Mouse (Mus musculus) midbrain, embryonic 10.5 days (tissue): Measurements from ENCODE around the gene Cdc42ep1. TPM values are rescaled to one million over a fixed set of nuclear protein-coding genes. Genes with fewer than 3 reads are reported as not detected.
A peak's percentile ranks its signal among the peaks of the same experiment; 100 is the strongest.

Source experiments
- DNase-seq: peaks from one replicate; pipeline ENCODE4 v3.0.0-alpha.2; 2017; ENCODE audit warnings: low spot score
- H3K27ac ChIP-seq: fragments of 300-500 bp; sonication (generic); replicated peaks from 2 replicates; pipeline ENCODE4 v1.5.1; 2016; ENCODE audit warnings: mild to moderate bottlenecking
- H3K27me3 ChIP-seq: fragments of 300-500 bp; sonication (generic); 2 replicates; pipeline ENCODE4 v1.6.1; 2016; ENCODE audit warnings: low read depth, mild to moderate bottlenecking; ENCODE audit not compliant: poor library complexity, severe bottlenecking
- H3K36me3 ChIP-seq: fragments of 300-500 bp; sonication (generic); 2 replicates; pipeline ENCODE4 v1.6.1; 2016; ENCODE audit warnings: mild to moderate bottlenecking, moderate library complexity
- H3K4me1 ChIP-seq: fragments of 300-500 bp; sonication (generic); 2 replicates; pipeline ENCODE4 v1.6.1; 2016
- H3K4me3 ChIP-seq: fragments of 300-500 bp; sonication (generic); 2 replicates; pipeline ENCODE4 v1.5.1; 2016; ENCODE audit warnings: mild to moderate bottlenecking, moderate library complexity
- H3K9me3 ChIP-seq: fragments of 300-500 bp; sonication (generic); replicated peaks from 2 replicates; pipeline ENCODE4 v1.6.1; 2016; ENCODE audit warnings: mild to moderate bottlenecking
- WGBS: fragments of 180-500 bp; shearing (Covaris S2); methylation state at CpG from one replicate; pipeline ENCODE4 v1.1.7; 2016; 5-methylcytosine and 5-hydroxymethylcytosine counted together
- polyA plus RNA-seq: library from polyadenylated mRNA; unstranded; fragments of >200 nt; fragmentation: Nextera tagmentation; extraction: Ambion mirVana; gene quantifications from 2 replicates; pipeline ENCODE4 v1.2.1, GENCODE M21; 2016

Cdc42ep1 gene
- polyA plus RNA-seq, 1 experiment from 2014 or later: 14.3 TPM

DNA sequence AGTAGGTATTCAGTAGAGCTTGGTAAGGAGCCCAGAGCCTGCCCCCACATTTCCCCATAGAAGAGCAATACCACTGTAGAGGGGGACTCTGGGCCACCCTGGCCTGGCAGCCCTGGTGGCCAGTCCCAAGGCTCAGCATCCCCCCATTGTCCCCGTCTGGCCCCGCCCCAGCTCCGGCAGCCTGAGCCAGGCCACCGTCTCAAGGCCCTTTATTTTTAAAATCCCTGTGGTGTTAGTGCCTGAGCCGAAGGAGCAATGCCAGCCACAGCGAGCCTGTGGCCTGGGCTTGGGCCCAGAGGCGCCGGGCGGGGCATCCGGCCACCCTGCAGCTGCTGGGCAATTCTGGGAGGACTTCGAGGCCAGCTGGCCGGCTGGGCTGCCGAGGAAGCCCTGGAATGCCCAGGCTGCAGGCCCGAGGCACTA is 9.7 kb upstream of the Cdc42ep1 start:
- Histone ChIP-seq H3K4me3 (peak overlapping the region; percentile 28), H3K4me1 (peaks cover 67% of the 10 kb centered on the region)
- 5% methylated on average over 14 of the region's 14 CpGs for WGBS

DNA sequence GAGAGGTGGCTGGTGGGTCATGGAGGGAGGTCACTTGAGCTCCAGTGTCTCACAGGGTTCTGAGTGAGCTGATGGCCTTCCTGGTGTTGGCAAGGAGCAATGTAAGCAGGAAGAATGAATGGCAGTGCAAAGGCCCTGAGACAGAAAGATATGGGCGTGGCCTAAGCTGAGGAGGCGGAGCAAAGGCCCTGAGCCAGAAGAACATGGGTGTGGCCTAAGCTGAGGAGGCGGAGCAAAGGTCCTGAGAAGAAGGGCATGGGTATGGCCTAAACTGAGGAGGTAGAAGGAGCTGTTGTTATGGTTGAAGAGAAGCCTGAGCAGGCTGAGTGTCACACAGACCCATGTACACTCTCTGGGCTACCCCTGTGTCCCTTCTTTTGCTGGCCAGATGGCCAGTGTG is 8.8 kb upstream of the Cdc42ep1 start:
- Histone ChIP-seq H3K9me3 (0 out of 2 replicates have a peak, but pooled peaks cover 5% of the 10 kb centered on the region), H3K36me3 (no peaks in the 10 kb centered on the region), H3K27ac (peak overlapping the region; percentile 90), H3K4me1 (peaks cover 59% of the 10 kb centered on the region), H3K27me3 (peaks cover 2% of the 10 kb centered on the region), H3K4me3 (no peak overlapping the region)
- WGBS: 86% methylated on average over 3 of the region's 3 CpGs
- DNase-seq: no peak

More for the DNA sequence above, 9.7 kb upstream of the Cdc42ep1 start:
- H3K27ac ChIP-seq: peak overlapping the region; percentile 90
- DNase-seq: peak; percentile 76
- H3K36me3 ChIP-seq: no peaks in the 10 kb centered on the region
- H3K27me3 ChIP-seq: peaks cover 11% of the 10 kb centered on the region
- H3K9me3 ChIP-seq: 0 out of 2 replicates have a peak, but pooled peaks cover 5% of the 10 kb centered on the region

DNA sequence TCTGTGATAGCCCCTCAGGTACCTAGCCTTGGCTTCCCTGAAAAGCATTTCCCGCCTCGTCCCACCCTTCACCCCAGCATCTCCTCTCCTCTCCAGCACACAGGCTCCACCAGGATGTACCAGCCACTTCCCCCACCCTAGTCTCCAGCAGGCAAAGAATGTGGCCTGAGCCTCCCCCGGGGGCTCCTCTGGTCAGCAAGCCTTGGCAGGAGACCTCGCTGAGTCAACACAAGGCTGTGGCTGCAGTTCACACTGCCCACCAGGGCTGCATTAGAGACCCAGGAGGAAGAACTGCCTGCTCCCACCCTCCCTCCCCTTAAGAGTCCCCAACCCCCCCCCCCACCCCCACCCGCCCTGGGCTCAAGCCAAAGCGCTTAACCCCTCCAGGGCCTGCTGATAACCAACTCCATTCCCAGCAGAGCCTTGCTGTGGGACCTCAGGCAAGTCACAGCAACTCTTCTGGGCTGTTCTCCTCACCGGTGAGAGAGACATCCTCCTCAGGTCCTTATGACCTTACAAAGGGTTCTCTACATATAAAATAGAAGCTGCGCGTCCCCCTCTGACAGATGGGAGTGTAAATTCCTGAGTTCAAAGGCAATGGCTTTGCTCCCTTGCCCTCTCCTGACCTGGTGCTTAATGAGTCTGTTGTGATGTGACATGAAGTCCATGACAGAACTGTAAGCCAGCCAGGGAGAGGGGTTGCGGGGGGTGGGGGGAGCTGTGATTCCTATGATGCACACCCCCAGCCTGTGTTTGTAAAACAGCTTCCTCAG is 8.0 kb upstream of the Cdc42ep1 start:
- peak overlapping the region; percentile 90 for H3K27ac ChIP-seq
- 0 out of 2 replicates have a peak, but pooled peaks cover 5% of the 10 kb centered on the region for H3K9me3 ChIP-seq
- 0 out of 2 replicates have a peak, but pooled peaks cover 6% of the 10 kb centered on the region for H3K27me3 ChIP-seq
- no peak for DNase-seq
- 53% methylated on average over 10 of the region's 10 CpGs for WGBS
- no peak overlapping the region for H3K4me3 ChIP-seq
- peaks cover 67% of the 10 kb centered on the region for H3K4me1 ChIP-seq
- H3K36me3 ChIP-seq: no peaks in the 10 kb centered on the region

GRCm38 (mm10) chr15:78835200-78836085 is 7.0 kb upstream of the Cdc42ep1 start:
- no peaks in the 10 kb centered on the region for H3K36me3 ChIP-seq
- peaks cover 15% of the 10 kb centered on the region for H3K27me3 ChIP-seq
- 13% methylated on average over 12 of the region's 12 CpGs for WGBS
- peak overlapping the region; percentile 90 for H3K27ac ChIP-seq
- H3K9me3 ChIP-seq: 0 out of 2 replicates have a peak, but pooled peaks cover 5% of the 10 kb centered on the region
- H3K4me1 ChIP-seq: peaks cover 77% of the 10 kb centered on the region
- DNase-seq: peak; percentile 55
- 0 out of 2 replicates have a peak overlapping the region, but pooled peaks have one; percentile 14 for H3K4me3 ChIP-seq

DNA sequence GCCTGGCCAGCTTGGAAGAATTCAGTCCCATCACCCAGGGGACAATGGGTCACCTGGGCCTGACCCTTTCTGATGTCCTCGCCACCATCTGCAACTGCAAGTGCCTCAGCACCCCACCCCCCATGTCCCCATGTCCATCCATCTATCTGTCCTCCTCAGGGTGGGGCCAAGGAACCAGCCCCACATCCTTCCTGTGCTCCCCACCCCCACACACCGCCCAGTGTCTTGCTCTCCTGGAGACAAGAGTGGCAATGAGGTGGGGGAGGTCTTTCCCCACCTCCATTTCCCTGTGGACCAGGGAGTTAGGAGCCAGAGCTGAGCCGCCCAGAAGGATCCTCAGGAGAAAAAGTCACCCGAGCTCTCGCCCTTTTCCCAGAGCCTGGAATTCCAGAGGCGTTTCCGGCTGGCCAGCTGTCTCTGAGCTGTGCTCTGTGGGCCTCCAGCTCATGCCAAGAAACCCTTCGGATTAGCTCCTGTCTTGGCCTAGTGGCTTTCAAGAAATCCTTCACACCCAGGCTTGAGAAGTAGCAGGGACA is 6.3 kb upstream of the Cdc42ep1 start:
- H3K4me3 ChIP-seq: 0 out of 2 replicates have a peak overlapping the region, but pooled peaks have one; percentile 14
- H3K27ac ChIP-seq: peak overlapping the region; percentile 90
- H3K4me1 ChIP-seq: peaks cover 80% of the 10 kb centered on the region
- peaks cover 22% of the 10 kb centered on the region for H3K27me3 ChIP-seq
- H3K9me3 ChIP-seq: 0 out of 2 replicates have a peak, but pooled peaks cover 5% of the 10 kb centered on the region
- no peak for DNase-seq
- H3K36me3 ChIP-seq: no peaks in the 10 kb centered on the region
- 43% methylated on average over 8 of the region's 8 CpGs for WGBS

- Histone ChIP-seq H3K36me3 (no peaks in the 10 kb centered on the region), H3K4me3 (no peak overlapping the region), H3K27ac (peak overlapping the region; percentile 70), H3K27me3 (peaks cover 58% of the 10 kb centered on the region), H3K4me1 (peaks cover 78% of the 10 kb centered on the region), H3K9me3 (0 out of 2 replicates have a peak, but pooled peaks cover 5% of the 10 kb centered on the region)
- WGBS: 0% methylated on average over 2 of the region's 2 CpGs
- DNase-seq: no peak
These were observed 2.7 kb upstream of the Cdc42ep1 start for GRCm38 (mm10) chr15:78839744-78840143.

- Histone ChIP-seq H3K36me3 (no peaks in the 10 kb centered on the region), H3K4me3 (no peak overlapping the region), H3K27me3 (peaks cover 63% of the 10 kb centered on the region), H3K9me3 (0 out of 2 replicates have a peak, but pooled peaks cover 5% of the 10 kb centered on the region), H3K4me1 (peaks cover 76% of the 10 kb centered on the region), H3K27ac (no peak overlapping the region)
- 55% methylated on average over 3 of the region's 3 CpGs for WGBS
- DNase-seq: no peak
These were observed 2.2 kb upstream of the Cdc42ep1 start for GRCm38 (mm10) chr15:78840241-78840640.

- H3K27ac ChIP-seq: 0 out of 2 replicates have a peak overlapping the region, but pooled peaks have one; percentile 9
These were observed 1.7 kb upstream of the Cdc42ep1 start for GRCm38 (mm10) chr15:78840751-78841150.

GRCm38 (mm10) chr15:78841161-78841790 is 1.1 kb upstream of the Cdc42ep1 start:
- DNase-seq: no peak
- peaks cover 73% of the 10 kb centered on the region for H3K27me3 ChIP-seq
- peaks cover 76% of the 10 kb centered on the region for H3K4me1 ChIP-seq
- H3K27ac ChIP-seq: 0 out of 2 replicates have a peak overlapping the region, but pooled peaks have one; percentile 9
- H3K9me3 ChIP-seq: 0 out of 2 replicates have a peak, but pooled peaks cover 5% of the 10 kb centered on the region
- WGBS: 36% methylated on average over 6 of the region's 6 CpGs
- H3K4me3 ChIP-seq: no peak overlapping the region
- H3K36me3 ChIP-seq: no peaks in the 10 kb centered on the region

More at GRCm38 (mm10) chr15:78840751-78841150, 1.7 kb upstream of the Cdc42ep1 start:
- peaks cover 68% of the 10 kb centered on the region for H3K27me3 ChIP-seq
- H3K4me3 ChIP-seq: no peak overlapping the region
- peaks cover 76% of the 10 kb centered on the region for H3K4me1 ChIP-seq
- 60% methylated on average over 11 of the region's 11 CpGs for WGBS
- 0 out of 2 replicates have a peak, but pooled peaks cover 5% of the 10 kb centered on the region for H3K9me3 ChIP-seq
- DNase-seq: no peak
- no peaks in the 10 kb centered on the region for H3K36me3 ChIP-seq

DNA sequence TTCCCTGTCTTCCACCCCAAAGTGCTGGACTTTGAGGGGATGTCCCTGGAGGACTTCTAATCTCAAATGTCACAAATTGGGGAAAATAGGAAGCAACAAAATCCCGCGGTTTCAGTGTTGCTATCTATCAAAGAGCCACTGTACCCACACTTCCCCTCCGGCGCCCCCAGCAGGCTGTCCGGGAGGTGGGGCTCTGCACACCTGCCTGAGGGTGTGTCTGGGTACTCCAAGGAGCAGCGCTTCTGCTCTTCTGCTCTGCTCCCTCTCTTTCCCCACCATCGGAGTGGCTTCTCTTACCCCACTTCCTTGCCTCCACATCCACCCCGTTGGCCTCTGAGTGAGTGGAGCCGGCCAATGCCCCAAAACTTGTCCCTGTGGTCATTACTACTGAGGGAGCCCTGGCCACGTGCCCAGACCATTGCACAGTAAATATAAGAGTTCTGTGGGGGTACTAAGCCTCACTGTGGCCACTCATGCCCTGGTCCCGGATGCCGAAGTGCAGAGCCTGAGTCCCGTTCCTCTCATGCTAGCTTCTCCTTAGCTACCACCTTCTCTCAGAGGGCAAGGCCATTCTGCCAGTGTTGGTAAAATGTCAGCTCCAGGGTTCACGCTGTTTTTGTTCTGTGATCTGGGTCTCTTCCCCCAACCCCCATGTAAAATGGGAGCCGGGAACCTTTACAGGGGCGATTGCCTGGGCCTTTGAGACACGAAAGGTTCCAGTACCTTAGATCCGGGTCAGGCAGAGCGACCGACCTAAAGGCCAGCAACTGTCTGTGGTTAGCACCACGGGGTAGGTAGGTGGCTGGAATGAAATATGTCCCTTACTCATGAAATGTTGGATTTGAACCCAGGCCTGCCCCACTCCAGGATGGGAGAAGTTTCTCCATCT is 1.4 kb downstream of the Cdc42ep1 start:
- WGBS: 43% methylated on average over 21 of the region's 21 CpGs
- Histone ChIP-seq H3K27ac (0 out of 2 replicates have a peak overlapping the region, but pooled peaks have one; percentile 25), H3K36me3 (no peaks in the 10 kb centered on the region), H3K27me3 (peaks cover 71% of the 10 kb centered on the region), H3K9me3 (no peaks in the 10 kb centered on the region), H3K4me1 (peaks cover 72% of the 10 kb centered on the region), H3K4me3 (peak overlapping the region; percentile 63)
- DNase-seq: no peak

DNA sequence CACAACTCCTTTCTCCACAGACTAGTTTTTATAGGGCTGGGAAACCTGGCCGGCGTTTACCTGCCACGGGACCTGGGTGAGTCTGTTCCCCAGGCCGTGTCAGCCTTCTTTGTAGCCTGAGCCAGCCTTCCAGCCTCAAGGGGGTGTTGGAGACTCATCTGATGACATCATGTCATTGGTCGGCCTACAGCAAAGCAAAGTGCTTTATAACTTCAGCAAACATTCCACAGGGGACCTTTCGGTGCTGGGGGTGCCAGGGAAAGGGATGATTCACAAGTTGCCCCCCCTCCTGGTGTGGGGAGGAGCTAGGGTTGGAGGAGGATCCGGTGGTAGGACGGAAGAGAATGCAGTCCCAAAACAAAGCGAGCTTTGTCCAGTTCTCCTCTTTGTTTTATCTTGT is 2.4 kb downstream of the Cdc42ep1 start:
- 48% methylated on average over 9 of the region's 9 CpGs for WGBS
- H3K27ac ChIP-seq: no peak overlapping the region
- peaks cover 72% of the 10 kb centered on the region for H3K27me3 ChIP-seq
- H3K9me3 ChIP-seq: no peaks in the 10 kb centered on the region
- no peaks in the 10 kb centered on the region for H3K36me3 ChIP-seq
- H3K4me3 ChIP-seq: no peak overlapping the region
- H3K4me1 ChIP-seq: peaks cover 71% of the 10 kb centered on the region
- no peak for DNase-seq
